Mouse (Mus musculus): ENCODE data around the gene Zcchc24. TPM values are rescaled to one million over a fixed set of nuclear protein-coding genes. Genes with fewer than 3 reads are reported as not detected.

Gene Zcchc24
- polyA plus RNA-seq, 1 experiment from 2014 or later, result 10.5 TPM

DNA sequence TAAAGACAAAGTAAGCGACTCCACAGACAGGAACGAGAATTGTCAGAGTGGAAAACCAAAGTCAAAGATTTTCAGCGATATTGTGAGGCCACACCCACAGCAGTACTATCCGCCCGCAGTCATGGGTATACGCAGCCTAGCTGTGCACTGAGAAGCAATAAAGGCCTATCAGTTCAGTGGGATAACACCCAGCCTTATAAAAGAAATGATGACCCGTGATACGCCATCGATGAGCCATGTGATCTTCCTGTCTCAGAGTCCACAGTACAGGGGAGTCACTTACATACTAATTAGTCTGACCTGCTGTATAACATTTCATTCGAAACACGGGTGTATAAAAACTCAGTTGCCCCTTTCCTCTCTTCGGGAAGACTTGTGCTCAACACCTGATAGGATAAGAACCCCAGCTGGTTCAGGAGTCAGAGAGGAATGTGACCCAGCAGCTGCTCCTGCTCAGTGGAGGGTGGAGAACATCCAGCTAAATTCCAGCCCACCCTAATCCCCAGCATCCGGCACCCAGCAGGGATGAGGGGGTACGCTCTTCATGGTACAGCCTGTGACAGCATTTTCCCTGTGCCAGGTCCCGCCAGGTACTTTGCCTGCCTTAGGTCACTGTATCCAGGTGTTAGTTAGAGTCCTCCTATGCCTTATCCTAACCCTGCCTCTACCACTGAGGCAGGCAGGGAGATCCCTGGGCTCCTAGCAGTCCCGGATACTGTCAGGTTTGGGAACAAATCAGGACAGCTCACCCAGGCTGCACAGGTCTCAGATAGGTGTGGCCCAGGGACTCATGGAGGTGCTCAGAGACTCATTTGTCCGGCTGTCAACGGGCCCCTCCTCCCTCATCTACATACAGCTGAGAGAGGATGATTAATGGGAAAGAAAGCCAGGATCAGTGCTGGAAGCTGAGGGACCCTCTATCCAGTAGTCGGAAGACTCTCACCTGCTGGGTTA is 14.0 kb downstream of the Zcchc24 start:
- Histone ChIP-seq H3K27ac (no peak overlapping the region), H3K4me3 (no peak overlapping the region), H3K27me3 (ENCODE audit: insufficient read depth, poor library complexity, severe bottlenecking) (peaks cover 16% of the 10 kb centered on the region; the same call in 1 of the 2 replicates), H3K4me1 (replicated peaks) (peaks cover 28% of the 10 kb centered on the region), H3K36me3 (0 out of 2 replicates have a peak, but pooled peaks cover 2% of the 10 kb centered on the region), H3K9me3 (no peaks in the 10 kb centered on the region)
- 46% methylated on average over 19 of the region's 19 CpGs for WGBS
- no peak for DNase-seq (ENCODE audit: low spot score)

- no peaks in the 10 kb centered on the region for H3K9me3 ChIP-seq
- DNase-seq (ENCODE audit: low spot score), result no peak
- no peak overlapping the region for H3K27ac ChIP-seq
- peaks cover 46% of the 10 kb centered on the region for H3K4me1 ChIP-seq (replicated peaks)
- no peak overlapping the region for H3K4me3 ChIP-seq
- 0 out of 2 replicates have a peak, but pooled peaks cover 2% of the 10 kb centered on the region for H3K36me3 ChIP-seq
- 30% methylated on average over 5 of the region's 5 CpGs for WGBS
- H3K27me3 ChIP-seq (ENCODE audit: insufficient read depth, poor library complexity, severe bottlenecking), result peaks cover 16% of the 10 kb centered on the region; the same call in 1 of the 2 replicates
These were observed 15.8 kb downstream of the Zcchc24 start for GRCm38 (mm10) chr14:25753021-25753420.

DNA sequence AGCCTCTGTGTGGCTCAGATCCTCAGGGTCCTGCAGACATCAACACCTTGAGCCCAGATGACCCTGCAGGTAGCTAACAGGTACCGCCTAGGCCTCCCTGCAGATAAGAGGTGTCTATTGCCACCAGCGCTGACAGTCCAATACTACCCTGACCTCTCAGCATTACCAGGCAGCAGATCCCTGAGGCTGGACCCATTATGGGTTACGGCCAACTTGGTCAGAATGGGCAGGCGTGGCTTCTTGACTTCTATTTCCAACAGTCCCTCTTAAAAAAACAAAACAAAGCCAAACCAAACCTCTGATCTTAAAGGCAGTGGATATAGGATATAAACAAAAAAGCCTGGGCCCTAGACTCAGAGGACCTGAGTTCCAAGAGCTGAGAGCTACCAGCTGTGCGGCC is 17.8 kb downstream of the Zcchc24 start:
- Histone ChIP-seq H3K4me1 (replicated peaks) (peaks cover 50% of the 10 kb centered on the region), H3K4me3 (no peak overlapping the region), H3K27me3 (ENCODE audit: insufficient read depth, poor library complexity, severe bottlenecking) (peaks cover 9% of the 10 kb centered on the region; the same call in 1 of the 2 replicates), H3K27ac (no peak overlapping the region), H3K36me3 (0 out of 2 replicates have a peak, but pooled peaks cover 2% of the 10 kb centered on the region), H3K9me3 (no peaks in the 10 kb centered on the region)
- WGBS, result 90% methylated on average over 5 of the region's 5 CpGs
- DNase-seq (ENCODE audit: low spot score), result no peak

- no peak overlapping the region for H3K27ac ChIP-seq
- no peaks in the 10 kb centered on the region for H3K9me3 ChIP-seq
- H3K4me3 ChIP-seq, result no peak overlapping the region
- no peak for DNase-seq (ENCODE audit: low spot score)
- H3K36me3 ChIP-seq, result 0 out of 2 replicates have a peak, but pooled peaks cover 2% of the 10 kb centered on the region
- peaks cover 7% of the 10 kb centered on the region for H3K27me3 ChIP-seq (ENCODE audit: insufficient read depth, poor library complexity, severe bottlenecking)
- H3K4me1 ChIP-seq (replicated peaks), result peaks cover 51% of the 10 kb centered on the region
- WGBS, result 83% methylated on average over 2 of the region's 2 CpGs
These were observed 18.3 kb downstream of the Zcchc24 start for GRCm38 (mm10) chr14:25750448-25751015.

DNA sequence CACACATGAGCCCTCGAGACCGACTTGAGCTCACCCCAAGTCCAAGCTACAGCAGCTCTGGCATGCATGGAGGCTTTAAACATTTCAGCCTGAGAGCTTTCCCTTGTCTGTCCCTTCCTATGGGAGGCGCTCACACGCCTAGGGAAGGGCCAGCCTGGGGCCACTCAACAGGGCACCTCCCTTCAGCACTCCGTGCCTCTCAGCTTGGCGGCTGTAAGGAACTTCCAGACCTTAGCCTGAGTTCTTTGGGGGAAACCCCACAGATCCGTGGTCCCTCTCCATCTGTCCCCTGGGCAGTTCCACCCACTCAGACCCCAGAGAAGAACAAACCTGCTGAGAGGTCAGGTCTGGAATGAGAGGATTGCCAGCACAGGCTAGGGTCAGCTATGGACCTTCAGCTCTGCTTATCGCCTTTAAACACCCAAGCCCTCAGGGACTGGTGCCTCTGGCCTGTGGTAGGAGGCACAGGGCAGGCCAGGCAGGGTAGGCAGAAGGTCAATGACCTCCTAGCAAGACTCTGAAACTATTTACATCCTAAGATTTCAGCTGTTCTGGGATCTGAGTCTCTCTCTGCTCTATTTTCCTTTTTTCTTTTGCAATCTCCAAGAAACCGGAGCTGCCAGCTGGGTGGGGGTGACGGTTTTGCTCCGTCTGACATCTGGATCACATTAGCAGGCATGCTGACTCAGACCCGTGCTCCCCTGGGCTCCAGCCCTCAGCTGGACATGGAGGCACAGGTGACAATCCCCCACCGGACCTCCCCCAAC is 19.5 kb downstream of the Zcchc24 start:
- DNase-seq (ENCODE audit: low spot score), result peak; percentile 61
- Histone ChIP-seq H3K4me1 (replicated peaks) (peaks cover 41% of the 10 kb centered on the region), H3K9me3 (no peaks in the 10 kb centered on the region), H3K36me3 (0 out of 2 replicates have a peak, but pooled peaks cover 2% of the 10 kb centered on the region), H3K4me3 (no peak overlapping the region), H3K27me3 (ENCODE audit: insufficient read depth, poor library complexity, severe bottlenecking) (no peaks in the 10 kb centered on the region; the same call in 1 of the 2 replicates), H3K27ac (0 out of 2 replicates have a peak overlapping the region, but pooled peaks have one; percentile 19)
- 45% methylated on average over 13 of the region's 13 CpGs for WGBS

GRCm38 (mm10) chr14:25747996-25748756 is 20.7 kb downstream of the Zcchc24 start:
- peak overlapping the region; percentile 31 for H3K27ac ChIP-seq

DNA sequence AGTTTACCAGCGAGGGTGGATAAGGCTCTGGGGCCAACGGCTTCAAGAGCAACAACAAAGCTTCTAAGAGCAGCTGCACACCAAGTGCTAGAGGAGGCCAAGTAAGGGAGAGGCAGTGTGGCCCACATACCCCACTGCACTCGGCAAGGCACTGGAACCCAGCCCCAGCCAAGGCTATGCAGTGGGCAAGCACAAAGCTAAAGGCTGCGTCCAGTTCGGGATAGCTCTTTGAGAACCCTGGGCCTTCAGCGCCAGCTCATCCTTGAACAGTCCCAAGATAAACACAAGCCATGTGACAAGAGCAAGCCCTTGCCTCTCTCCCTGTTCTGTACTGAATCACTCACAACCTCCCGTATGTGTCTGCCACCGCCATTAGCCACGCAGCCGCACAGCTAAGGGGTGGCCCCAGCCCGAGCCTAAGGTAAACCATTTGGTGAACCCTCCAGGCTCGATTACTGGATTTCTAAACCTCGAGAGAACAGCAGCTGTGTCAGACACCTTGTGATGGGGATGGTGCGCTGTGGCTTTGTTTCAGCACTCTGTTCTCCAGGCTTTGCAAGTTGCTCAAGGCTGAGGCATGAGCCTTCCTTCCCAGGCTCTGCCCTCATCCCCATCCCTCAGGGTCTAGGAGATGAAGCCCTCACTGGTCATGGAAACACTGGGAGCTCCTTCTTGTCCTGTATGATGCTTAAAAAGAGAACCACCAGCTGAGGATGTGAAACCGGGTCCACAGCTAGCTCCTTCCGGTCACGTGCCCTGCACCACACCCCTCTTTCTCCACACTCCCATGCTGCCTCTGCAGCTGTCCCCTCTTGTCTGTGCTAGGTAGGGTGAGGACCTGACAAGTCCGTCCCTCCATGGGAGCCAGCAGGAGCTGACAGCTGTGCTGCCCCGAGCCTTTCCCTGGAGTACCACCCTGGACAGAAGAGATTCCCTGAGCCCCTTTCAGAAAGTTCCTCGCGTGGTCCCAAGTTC is 21.6 kb downstream of the Zcchc24 start:
- Histone ChIP-seq H3K4me3 (no peak overlapping the region), H3K27ac (peak overlapping the region; percentile 31), H3K27me3 (ENCODE audit: insufficient read depth, poor library complexity, severe bottlenecking) (no peaks in the 10 kb centered on the region; the same call in 1 of the 2 replicates), H3K4me1 (replicated peaks) (peaks cover 40% of the 10 kb centered on the region), H3K36me3 (0 out of 2 replicates have a peak, but pooled peaks cover 2% of the 10 kb centered on the region), H3K9me3 (no peaks in the 10 kb centered on the region)
- DNase-seq (ENCODE audit: low spot score), result no peak
- 79% methylated on average over 21 of the region's 21 CpGs for WGBS

More at GRCm38 (mm10) chr14:25747996-25748756, 20.7 kb downstream of the Zcchc24 start:
- WGBS, result 75% methylated on average over 7 of the region's 7 CpGs
- H3K27me3 ChIP-seq (ENCODE audit: insufficient read depth, poor library complexity, severe bottlenecking), result no peaks in the 10 kb centered on the region; the same call in 1 of the 2 replicates
- H3K4me3 ChIP-seq, result no peak overlapping the region
- H3K9me3 ChIP-seq, result no peaks in the 10 kb centered on the region
- H3K36me3 ChIP-seq, result 0 out of 2 replicates have a peak, but pooled peaks cover 2% of the 10 kb centered on the region
- no peak for DNase-seq (ENCODE audit: low spot score)
- H3K4me1 ChIP-seq (replicated peaks), result peaks cover 40% of the 10 kb centered on the region

- H3K27me3 ChIP-seq (ENCODE audit: insufficient read depth, poor library complexity, severe bottlenecking), result no peaks in the 10 kb centered on the region; the same call in 1 of the 2 replicates
- no peak overlapping the region for H3K4me3 ChIP-seq
- no peak for DNase-seq (ENCODE audit: low spot score)
- no peak overlapping the region for H3K27ac ChIP-seq
- H3K9me3 ChIP-seq, result no peaks in the 10 kb centered on the region
- 93% methylated on average over 6 of the region's 6 CpGs for WGBS
- H3K4me1 ChIP-seq (replicated peaks), result peaks cover 40% of the 10 kb centered on the region
- no peaks in the 10 kb centered on the region for H3K36me3 ChIP-seq
These were observed 22.5 kb downstream of the Zcchc24 start for GRCm38 (mm10) chr14:25746371-25746770.

DNA sequence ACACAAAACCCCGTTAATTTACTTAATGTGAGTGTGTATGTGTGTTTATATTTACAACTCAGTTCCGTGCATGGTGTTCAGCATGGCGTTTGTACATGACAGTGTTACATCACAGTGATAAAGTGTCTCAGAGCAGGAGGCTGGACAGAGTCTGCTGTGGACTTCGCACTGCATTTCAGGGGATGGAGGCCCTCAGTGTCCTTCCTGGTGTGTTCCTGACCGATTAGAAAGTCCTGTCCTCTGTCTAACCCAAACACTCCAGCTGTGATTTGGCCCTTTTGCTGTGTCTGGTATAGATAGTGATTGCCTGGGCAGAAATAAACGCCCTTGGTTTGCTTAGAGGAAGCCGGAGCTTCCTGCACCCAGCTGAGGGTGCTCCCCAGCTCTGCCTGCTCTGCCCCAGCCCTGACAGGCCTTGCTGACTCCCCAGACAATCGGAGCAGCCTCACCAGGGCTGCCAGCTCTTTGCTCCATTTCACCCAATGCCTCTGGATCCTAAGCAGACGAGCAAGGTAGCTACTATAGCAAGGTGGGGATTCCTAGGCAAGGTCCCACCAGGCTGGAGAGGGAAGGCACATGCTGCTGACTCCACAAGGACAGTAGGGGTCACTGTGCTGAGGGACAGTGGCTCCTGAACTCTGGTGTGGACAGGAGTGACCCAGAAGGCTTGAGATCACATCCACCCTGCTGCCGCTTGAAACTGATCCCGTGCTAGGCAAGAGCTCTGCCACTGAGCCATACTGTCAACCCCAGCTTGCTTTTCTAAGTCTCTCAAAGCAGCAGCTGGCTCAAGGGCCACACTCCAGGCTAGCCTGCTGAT is 23.3 kb downstream of the Zcchc24 start:
- no peak for DNase-seq (ENCODE audit: low spot score)
- Histone ChIP-seq H3K9me3 (no peaks in the 10 kb centered on the region), H3K27ac (no peak overlapping the region), H3K36me3 (no peaks in the 10 kb centered on the region), H3K4me1 (replicated peaks) (peaks cover 42% of the 10 kb centered on the region), H3K27me3 (ENCODE audit: insufficient read depth, poor library complexity, severe bottlenecking) (no peaks in the 10 kb centered on the region; the same call in 1 of the 2 replicates), H3K4me3 (no peak overlapping the region)
- 74% methylated on average over 11 of the region's 11 CpGs for WGBS

DNA sequence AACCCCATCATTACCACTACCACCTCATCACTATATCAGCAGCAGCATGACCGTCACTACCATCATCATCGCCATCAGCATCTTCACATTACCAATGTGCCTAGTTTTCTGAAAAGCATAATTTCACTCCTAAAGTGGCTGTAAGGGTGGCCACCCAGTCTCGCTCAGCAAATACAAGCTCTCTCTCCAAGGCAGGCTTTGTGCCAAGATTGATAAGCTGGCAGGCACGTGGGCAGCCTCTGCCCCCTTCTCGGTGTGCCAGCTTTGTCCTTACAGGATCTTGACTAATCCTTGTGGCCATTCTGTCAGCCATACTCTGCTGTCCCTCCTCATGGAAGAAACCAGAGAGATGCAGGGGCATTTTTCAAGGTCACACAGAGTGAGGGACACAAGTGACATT is 25.9 kb downstream of the Zcchc24 start:
- 94% methylated on average over 5 of the region's 5 CpGs for WGBS
- H3K4me1 ChIP-seq (replicated peaks), result peaks cover 40% of the 10 kb centered on the region
- no peaks in the 10 kb centered on the region for H3K36me3 ChIP-seq

More for the DNA sequence above, 25.9 kb downstream of the Zcchc24 start:
- no peak overlapping the region for H3K4me3 ChIP-seq
- no peak overlapping the region for H3K27ac ChIP-seq
- no peak for DNase-seq (ENCODE audit: low spot score)
- no peaks in the 10 kb centered on the region; the same call in 1 of the 2 replicates for H3K27me3 ChIP-seq (ENCODE audit: insufficient read depth, poor library complexity, severe bottlenecking)
- H3K9me3 ChIP-seq, result no peaks in the 10 kb centered on the region

Data from hindbrain, embryonic 10.5 days (tissue).